Mouse (Mus musculus): ENCODE results near the gene Ube2h. TPM values are rescaled to one million over a fixed set of nuclear protein-coding genes. Genes with fewer than 3 reads are reported as not detected.

Ube2h gene
- polyA plus RNA-seq, 1 experiment from 2014 or later = 34.2 TPM

DNA sequence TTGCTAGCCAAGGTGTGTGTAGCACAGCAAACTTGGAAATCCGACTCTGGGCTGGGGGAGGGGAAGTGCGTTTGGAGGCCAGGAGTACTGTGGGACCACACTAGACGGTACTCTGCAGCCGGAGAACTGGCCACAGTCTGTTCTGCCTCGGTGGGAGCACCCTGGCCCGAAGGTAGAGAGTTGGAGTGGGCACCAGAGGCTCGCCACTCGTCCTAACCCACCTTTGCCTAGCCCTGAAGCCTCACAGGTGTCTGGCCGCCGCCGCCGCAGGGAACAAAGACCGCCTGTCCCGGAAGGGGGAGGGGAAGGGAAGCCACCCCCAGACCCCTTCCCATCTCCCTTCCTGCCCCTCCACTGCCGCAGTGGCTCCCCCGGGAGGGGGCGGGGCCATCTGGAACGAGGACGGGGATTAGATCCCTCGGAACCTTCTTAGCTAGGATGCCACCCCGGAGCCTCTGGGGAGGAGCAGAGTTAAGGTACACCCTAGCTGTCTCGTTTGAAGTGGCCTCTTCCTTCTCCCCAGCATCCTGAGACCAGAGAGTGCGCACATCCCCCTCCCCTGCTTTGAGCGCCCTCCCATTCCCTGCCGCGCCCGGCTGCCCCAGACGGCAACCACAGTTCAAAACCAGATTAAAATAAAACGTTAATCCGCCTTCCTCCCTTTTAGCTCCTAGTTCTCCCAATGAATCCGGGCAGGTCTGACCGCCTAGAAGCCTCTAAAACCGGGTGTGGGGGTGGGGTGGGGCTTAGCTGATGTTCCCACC, 129.7 kb downstream of the Ube2h start:
- peak; percentile 54 for DNase-seq (ENCODE audit: low spot score)
- H3K4me3 ChIP-seq = peak overlapping the region; percentile 48
- under 1% methylated on average over 33 of the region's 33 CpGs for WGBS
- no peaks in the 10 kb centered on the region for H3K9me3 ChIP-seq
- peaks cover 63% of the 10 kb centered on the region for H3K4me1 ChIP-seq (replicated peaks)
- peaks cover 100% of the 10 kb centered on the region for H3K27me3 ChIP-seq (ENCODE audit: insufficient read depth, poor library complexity, severe bottlenecking)
- peak overlapping the region; percentile 85 for H3K27ac ChIP-seq
- H3K36me3 ChIP-seq = no peaks in the 10 kb centered on the region

DNA sequence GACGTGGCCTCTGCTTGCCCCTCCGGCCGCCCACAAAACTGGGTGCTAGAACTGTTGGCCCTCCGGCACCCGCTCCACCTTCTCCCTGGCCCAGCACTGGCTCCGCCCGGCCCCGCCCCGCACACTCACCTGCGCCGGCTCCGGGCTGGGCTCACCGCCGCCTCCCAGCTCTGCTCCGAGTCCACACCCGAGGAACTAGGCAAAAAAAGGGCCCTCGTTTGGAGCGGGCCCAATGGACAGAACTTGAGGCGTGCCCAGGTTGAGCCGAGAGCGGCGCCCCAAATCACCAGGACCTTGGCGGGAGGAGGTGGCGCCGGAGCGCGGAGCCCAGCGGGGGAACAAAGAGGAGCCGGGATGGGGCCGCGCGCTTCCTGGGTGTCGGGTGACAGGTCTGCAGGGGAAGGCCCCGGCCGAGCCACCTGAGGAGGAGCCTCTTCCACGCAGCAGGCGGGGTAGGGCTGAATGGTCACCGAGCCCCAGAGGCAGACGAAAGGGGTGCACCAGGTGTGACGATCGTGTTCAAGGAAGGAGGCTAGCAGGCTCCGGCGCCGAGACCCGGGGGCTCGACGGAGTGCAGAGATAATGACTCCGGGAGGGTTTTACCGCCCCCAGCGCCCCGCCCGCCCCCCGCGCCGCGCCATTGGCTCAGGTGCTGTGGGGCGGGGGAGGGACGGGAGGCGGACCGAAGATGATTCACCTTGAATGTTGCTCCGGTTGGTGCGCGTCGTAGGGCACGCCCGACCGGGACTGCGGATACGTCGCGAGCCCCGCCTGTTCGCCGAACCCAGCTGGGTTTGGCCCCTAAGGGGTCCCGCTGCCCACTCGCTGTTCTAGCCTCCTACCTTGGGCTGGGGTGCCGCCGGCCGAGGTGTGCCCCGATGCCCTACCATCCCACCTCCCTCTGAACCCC, 130.5 kb downstream of the Ube2h start:
- no peaks in the 10 kb centered on the region for H3K9me3 ChIP-seq
- peaks cover 68% of the 10 kb centered on the region for H3K4me1 ChIP-seq (replicated peaks)
- H3K27ac ChIP-seq = peak overlapping the region; percentile 85
- H3K27me3 ChIP-seq (ENCODE audit: insufficient read depth, poor library complexity, severe bottlenecking) = peaks cover 100% of the 10 kb centered on the region
- WGBS = under 1% methylated on average over 80 of the region's 80 CpGs
- peak; percentile 58 for DNase-seq (ENCODE audit: low spot score)
- H3K4me3 ChIP-seq = peak overlapping the region; percentile 48
- no peaks in the 10 kb centered on the region for H3K36me3 ChIP-seq

DNA sequence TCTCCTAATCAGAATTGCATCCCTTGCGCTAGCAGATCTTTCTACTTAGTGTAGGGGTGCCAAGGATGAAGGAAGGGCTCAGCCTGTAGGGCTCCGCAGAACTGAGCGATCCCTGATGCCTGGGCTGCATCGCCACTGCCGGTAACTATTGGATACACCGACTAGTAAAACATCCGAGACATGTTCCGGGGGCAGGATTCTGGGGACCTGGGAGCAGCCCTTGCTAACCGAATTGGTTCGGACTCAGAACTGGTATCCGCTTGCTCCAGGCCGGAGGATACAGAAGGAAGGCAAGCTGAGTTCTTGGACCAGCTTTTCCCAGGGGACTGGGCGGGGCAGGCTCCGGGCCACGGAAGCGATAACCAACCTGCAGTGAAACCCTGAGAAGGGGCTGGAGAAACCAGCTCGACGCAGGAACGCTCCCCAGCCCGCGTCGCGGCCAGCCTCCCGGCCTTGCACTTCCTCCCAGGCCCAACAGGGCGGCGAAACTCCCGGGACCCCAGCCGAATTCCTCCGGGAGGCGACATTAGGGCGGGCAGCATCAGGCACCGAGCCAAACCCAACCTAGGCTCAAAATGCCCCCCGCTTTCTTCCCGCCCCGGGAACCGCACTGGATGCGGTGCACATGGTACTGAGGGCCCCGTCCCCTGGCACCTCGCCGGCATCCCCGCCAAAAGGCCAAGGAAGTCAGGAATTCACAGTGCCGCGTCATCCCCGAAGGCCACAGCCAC, 131.4 kb downstream of the Ube2h start:
- H3K4me3 ChIP-seq = peak overlapping the region; percentile 48
- H3K4me1 ChIP-seq (replicated peaks) = peaks cover 70% of the 10 kb centered on the region

DNA sequence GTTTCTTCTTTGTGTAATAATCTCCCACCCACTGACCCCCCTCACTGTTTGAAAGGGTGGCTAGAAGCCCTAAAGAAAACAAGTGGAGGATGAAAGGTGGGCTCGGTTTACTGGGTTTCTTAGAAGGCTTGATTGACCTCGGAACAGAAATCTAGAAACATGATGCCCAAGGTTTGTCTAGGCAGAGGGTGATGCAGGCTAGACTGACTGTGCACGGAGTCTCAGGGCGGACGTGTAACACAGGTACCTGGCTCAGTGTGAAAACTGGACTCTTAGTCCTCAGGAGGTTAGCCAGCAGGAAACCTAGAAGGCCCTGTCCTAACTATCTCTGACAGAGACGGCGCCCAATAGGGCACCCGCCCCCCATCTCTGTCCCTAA, 131.9 kb downstream of the Ube2h start:
- Histone ChIP-seq H3K27me3 (ENCODE audit: insufficient read depth, poor library complexity, severe bottlenecking) (peaks cover 99% of the 10 kb centered on the region), H3K4me3 (peak overlapping the region; percentile 48), H3K4me1 (replicated peaks) (peaks cover 73% of the 10 kb centered on the region), H3K27ac (no peak overlapping the region), H3K36me3 (no peaks in the 10 kb centered on the region), H3K9me3 (no peaks in the 10 kb centered on the region)
- DNase-seq (ENCODE audit: low spot score) = no peak
- 6% methylated on average over 8 of the region's 8 CpGs for WGBS

More for the DNA sequence above, 131.4 kb downstream of the Ube2h start:
- Histone ChIP-seq H3K36me3 (no peaks in the 10 kb centered on the region), H3K27me3 (ENCODE audit: insufficient read depth, poor library complexity, severe bottlenecking) (peaks cover 100% of the 10 kb centered on the region), H3K27ac (peak overlapping the region; percentile 85), H3K9me3 (no peaks in the 10 kb centered on the region)
- WGBS = under 1% methylated on average over 44 of the region's 44 CpGs
- peak; percentile 52 for DNase-seq (ENCODE audit: low spot score)

DNA sequence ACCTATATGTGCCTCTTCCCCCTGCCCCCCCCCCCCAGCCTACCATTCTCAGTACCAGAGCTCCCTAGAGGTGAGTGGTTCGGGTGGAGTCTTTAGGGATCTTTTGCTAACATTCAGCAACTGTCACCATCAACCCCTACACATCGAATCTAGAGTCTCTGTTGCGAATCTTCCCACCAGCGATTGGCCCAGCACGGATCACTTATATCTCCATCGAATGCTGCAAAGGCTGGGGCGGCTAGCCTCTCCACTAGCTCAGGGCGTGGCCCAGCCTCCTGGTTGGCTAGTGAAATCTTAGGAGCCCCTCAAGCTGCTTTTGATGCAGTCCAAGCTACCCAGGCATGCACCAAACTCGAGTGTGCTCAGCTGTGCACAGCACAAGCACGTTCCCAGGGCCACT, 132.4 kb downstream of the Ube2h start:
- WGBS = 20% methylated on average over 10 of the region's 10 CpGs
- Histone ChIP-seq H3K36me3 (no peaks in the 10 kb centered on the region), H3K9me3 (no peaks in the 10 kb centered on the region), H3K27me3 (ENCODE audit: insufficient read depth, poor library complexity, severe bottlenecking) (peaks cover 94% of the 10 kb centered on the region), H3K27ac (no peak overlapping the region), H3K4me1 (replicated peaks) (peaks cover 74% of the 10 kb centered on the region), H3K4me3 (peak overlapping the region; percentile 48)
- DNase-seq (ENCODE audit: low spot score) = peak; percentile 29

DNA sequence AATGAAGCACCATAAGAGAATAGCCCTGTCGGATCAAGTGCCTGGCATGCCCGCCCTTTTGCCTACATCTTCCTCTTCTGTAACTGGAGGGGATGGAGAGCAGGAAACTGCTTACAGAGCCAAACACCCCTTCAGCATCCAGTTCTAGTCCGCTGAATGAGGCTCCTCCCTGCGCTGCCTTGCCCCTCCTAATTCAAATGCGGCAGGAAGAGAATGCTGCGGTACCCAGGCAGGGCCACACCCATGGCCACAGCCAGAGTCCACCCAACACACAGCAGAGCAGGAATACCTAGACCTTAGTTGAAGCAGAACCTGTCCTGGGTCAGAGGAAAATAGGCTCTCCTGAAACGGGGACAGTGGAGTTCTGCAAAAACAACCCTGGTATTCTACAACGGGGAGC, 133.1 kb downstream of the Ube2h start:
- no peaks in the 10 kb centered on the region for H3K36me3 ChIP-seq
- H3K4me3 ChIP-seq = peak overlapping the region; percentile 48
- no peak for DNase-seq (ENCODE audit: low spot score)
- WGBS = 27% methylated on average over 8 of the region's 8 CpGs
- peaks cover 94% of the 10 kb centered on the region for H3K27me3 ChIP-seq (ENCODE audit: insufficient read depth, poor library complexity, severe bottlenecking)
- H3K9me3 ChIP-seq = no peaks in the 10 kb centered on the region
- H3K4me1 ChIP-seq (replicated peaks) = peaks cover 78% of the 10 kb centered on the region
- H3K27ac ChIP-seq = no peak overlapping the region

DNA sequence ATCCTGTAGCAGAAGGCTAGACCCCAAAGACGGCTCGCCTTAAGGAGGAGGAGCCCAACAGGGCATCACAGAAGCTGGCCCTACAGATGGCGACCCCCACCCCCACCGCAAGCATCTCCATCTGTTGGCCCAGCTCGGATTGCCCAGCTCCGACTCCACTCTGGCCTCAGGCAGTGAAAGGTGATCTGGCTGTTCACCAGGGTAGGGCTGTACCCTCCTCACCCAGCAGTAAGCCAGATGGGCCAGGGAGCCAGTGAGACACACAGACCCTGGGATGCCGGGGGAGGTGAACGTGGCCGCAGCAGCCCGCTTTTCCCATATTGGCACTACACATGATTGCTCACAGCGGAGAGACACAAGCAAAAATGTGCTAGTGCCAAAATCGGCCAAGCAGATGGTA, 135.2 kb downstream of the Ube2h start:
- H3K9me3 ChIP-seq = no peaks in the 10 kb centered on the region
- peaks cover 77% of the 10 kb centered on the region for H3K27me3 ChIP-seq (ENCODE audit: insufficient read depth, poor library complexity, severe bottlenecking)
- WGBS = 68% methylated on average over 12 of the region's 12 CpGs
- H3K36me3 ChIP-seq = no peaks in the 10 kb centered on the region; the same call in 1 of the 2 replicates
- 0 out of 2 replicates have a peak overlapping the region, but pooled peaks have one; percentile 13 for H3K4me3 ChIP-seq
- 0 out of 2 replicates have a peak overlapping the region, but pooled peaks have one; percentile 24 for H3K27ac ChIP-seq
- DNase-seq (ENCODE audit: low spot score) = peak; percentile 51
- peaks cover 66% of the 10 kb centered on the region for H3K4me1 ChIP-seq (replicated peaks)

DNA sequence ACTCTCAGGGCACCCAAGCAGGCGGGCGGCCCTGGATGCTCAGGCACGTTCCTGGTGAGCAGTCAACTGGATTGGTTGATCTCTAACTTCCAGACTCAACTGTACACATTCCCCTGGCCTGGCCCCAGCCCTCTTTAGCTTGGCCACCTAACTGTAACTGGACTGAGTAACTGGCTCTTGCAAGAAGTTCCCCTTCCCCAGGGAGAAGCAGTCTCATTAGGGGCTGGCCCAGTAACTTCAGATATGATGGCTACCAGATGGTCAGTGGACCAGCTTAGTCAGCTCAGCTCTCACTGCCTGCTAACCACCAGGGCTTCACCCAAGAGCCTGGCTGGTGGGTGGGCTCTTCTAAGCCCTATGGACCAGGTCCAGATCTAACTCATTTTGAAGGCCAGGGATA, 136.1 kb downstream of the Ube2h start:
- Histone ChIP-seq H3K27ac (0 out of 2 replicates have a peak overlapping the region, but pooled peaks have one; percentile 62), H3K4me3 (0 out of 2 replicates have a peak overlapping the region, but pooled peaks have one; percentile 18), H3K4me1 (replicated peaks) (peaks cover 57% of the 10 kb centered on the region), H3K9me3 (no peaks in the 10 kb centered on the region), H3K36me3 (no peaks in the 10 kb centered on the region; the same call in 1 of the 2 replicates), H3K27me3 (ENCODE audit: insufficient read depth, poor library complexity, severe bottlenecking) (peaks cover 68% of the 10 kb centered on the region)
- DNase-seq (ENCODE audit: low spot score) = no peak
- WGBS = 91% methylated on average over 3 of the region's 3 CpGs

DNA sequence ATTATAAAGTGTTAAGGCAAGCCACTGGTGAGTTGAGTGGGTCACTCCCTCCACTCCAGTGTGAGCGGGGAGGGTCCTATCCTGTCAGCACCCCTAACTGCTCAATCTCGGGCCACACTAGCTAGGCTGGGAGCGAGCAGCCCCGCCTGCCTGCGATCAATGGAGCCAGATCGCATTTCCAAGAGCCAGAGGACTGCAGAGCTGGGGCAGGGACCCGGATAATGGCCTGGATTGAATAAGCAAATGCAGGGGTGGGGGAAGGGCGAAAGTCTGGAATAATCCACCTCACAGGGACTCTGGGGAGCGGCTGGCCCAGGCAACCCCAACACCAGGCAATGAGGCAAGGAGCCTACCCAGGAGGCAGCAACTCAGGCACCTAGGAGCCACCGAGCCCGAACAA, 137.1 kb downstream of the Ube2h start:
- 17% methylated on average over 11 of the region's 11 CpGs for WGBS
- H3K36me3 ChIP-seq = no peaks in the 10 kb centered on the region; the same call in 1 of the 2 replicates
- no peaks in the 10 kb centered on the region for H3K9me3 ChIP-seq
- peak overlapping the region; percentile 62; the same call in 1 of the 2 replicates for H3K27ac ChIP-seq
- peak overlapping the region; percentile 18; the same call in 1 of the 2 replicates for H3K4me3 ChIP-seq
- DNase-seq (ENCODE audit: low spot score) = peak; percentile 64
- H3K4me1 ChIP-seq (replicated peaks) = peaks cover 56% of the 10 kb centered on the region
- H3K27me3 ChIP-seq (ENCODE audit: insufficient read depth, poor library complexity, severe bottlenecking) = peaks cover 57% of the 10 kb centered on the region

DNA sequence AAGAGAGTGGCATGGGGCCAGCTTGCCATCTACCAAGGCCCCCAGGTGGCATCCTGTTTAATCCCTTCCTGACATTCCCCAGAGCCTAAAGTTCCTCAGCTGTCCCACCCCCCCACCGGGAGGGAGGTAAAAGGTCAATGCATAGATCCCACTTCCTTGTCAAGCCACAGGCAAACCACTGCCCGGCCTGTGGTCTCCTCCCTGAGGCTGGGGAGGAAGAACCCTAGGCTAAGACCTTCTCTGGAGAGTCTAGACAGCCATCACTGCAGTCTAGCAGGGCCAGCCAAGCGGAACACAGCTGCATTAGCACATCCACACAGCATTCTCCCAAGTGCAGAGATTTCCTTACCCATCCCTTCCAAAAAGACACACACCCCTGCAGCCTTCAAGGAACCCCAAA, 138.0 kb downstream of the Ube2h start:
- Histone ChIP-seq H3K27ac (peak overlapping the region; percentile 62; the same call in 1 of the 2 replicates), H3K36me3 (no peaks in the 10 kb centered on the region; the same call in 1 of the 2 replicates), H3K27me3 (ENCODE audit: insufficient read depth, poor library complexity, severe bottlenecking) (peaks cover 49% of the 10 kb centered on the region), H3K4me1 (replicated peaks) (peaks cover 62% of the 10 kb centered on the region), H3K4me3 (no peak overlapping the region), H3K9me3 (no peaks in the 10 kb centered on the region)
- no peak for DNase-seq (ENCODE audit: low spot score)
- 43% methylated on average over 3 of the region's 3 CpGs for WGBS

DNA sequence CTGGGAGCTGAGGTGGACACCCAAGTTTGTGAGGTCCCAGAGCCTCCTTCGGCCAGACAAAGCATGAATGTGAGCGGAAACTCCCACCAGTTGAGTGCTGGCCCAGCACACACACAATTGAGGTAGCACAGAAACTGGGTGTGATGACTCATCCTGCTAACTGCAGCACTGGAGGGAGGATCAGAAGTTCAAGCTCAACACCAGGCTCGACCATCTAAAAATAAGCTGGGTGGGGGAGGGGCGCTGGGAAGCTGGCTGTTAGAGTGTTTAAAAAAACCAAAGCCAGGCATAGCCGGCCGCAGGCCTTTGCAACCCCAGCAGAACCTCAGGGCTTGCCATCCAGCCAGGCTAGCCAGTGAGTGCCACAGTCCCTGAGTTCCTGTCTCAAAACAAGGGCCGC, 142.2 kb downstream of the Ube2h start:
- no peak overlapping the region for H3K27ac ChIP-seq
- 59% methylated on average over 7 of the region's 7 CpGs for WGBS
- peaks cover 10% of the 10 kb centered on the region; the same call in 1 of the 2 replicates for H3K27me3 ChIP-seq (ENCODE audit: insufficient read depth, poor library complexity, severe bottlenecking)

DNA sequence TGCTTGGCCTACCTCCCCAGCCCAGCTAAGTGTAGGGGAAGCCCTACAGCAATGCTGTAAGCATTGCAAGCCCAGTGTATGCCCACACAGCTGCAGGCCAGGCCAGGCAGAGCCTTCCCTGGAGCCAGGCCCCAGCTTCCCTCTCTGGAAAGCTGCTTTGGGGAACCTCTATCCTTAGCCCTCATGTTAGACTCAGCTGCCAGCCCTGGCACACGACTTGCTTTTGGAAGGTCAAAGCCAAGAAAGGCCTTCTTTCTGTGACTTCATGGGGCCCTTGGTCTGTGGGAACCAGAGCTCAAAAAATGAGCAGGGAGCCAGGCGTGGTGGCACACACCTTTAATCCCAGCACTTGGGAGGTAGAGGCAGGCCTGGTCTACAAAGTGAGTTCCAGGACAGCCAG, 142.7 kb downstream of the Ube2h start:
- Histone ChIP-seq H3K4me3 (no peak overlapping the region), H3K36me3 (no peaks in the 10 kb centered on the region; the same call in 1 of the 2 replicates), H3K9me3 (no peaks in the 10 kb centered on the region), H3K27ac (peak overlapping the region; percentile 59; the same call in 1 of the 2 replicates), H3K27me3 (ENCODE audit: insufficient read depth, poor library complexity, severe bottlenecking) (peaks cover 7% of the 10 kb centered on the region; the same call in 1 of the 2 replicates), H3K4me1 (replicated peaks) (peaks cover 40% of the 10 kb centered on the region)
- no peak for DNase-seq (ENCODE audit: low spot score)
- WGBS = 78% methylated on average over 2 of the region's 2 CpGs

More for the DNA sequence above, 142.2 kb downstream of the Ube2h start:
- Histone ChIP-seq H3K4me3 (no peak overlapping the region), H3K9me3 (no peaks in the 10 kb centered on the region), H3K4me1 (replicated peaks) (peaks cover 45% of the 10 kb centered on the region), H3K36me3 (no peaks in the 10 kb centered on the region; the same call in 1 of the 2 replicates)
- DNase-seq (ENCODE audit: low spot score) = peak; percentile 28
